Comparison of ENCODE assay signal across 29 mouse cellular contexts in genomic region chr17:79737598-79737997, GRCm38 (mm10). TPM values are rescaled to one million over a fixed set of nuclear protein-coding genes. Genes with fewer than 3 reads are reported as not detected.
DNase-seq lines count a peak whose midpoint lies in the region; TF ChIP-seq lines count a peak whose summit lies in the region.
"Had no signal": no experiment of that assay in that cellular context is flagged by ENCODE, and none has a peak within 500 bp of the region (broad histone marks: within the 10 kb centered on the region; RNA-seq: fewer than 3 reads in every experiment).

No protein-coding gene starts in this region.

- intact Hi-C loops in left cerebral cortex, postnatal 14 days (cut with DNase I): no loop called here

- H3K4me3 ChIP-seq in myocyte: no peak overlapping the region
- H3K4me3 ChIP-seq: forebrain, embryonic 15.5 days; heart, embryonic 12.5 days; hindbrain, embryonic 10.5 days; hindbrain, embryonic 15.5 days; limb, embryonic 10.5 days; limb, embryonic 15.5 days; liver, embryonic 13.5 days; neural tube, embryonic 15.5 days had no signal

- DNase-seq in adrenal gland, postnatal 10 days: peak; percentile 44
- no peak for DNase-seq in adrenal gland, adult 8-10 months
- DNase-seq in heart, adult 18-20 months: peak; percentile 60 to 68
- no peak for DNase-seq in heart, postnatal 4 days
- peak; percentile 36 for DNase-seq in NIH3T3 (ENCODE audit: low read depth)
- DNase-seq in left cerebral cortex, postnatal 14 days (ENCODE audit: low spot score in 2 of 2): no peak
- DNase-seq in kidney, postnatal 14 days: no peak
- DNase-seq: cerebellum, adult 8-10 months; cerebellum, postnatal 25 days; gastrocnemius, postnatal 10 days; kidney, adult 11 months; kidney, postnatal 4 days; liver, embryonic 13.5 days; lung, adult 18-20 months; lung, postnatal 14 days; midbrain, embryonic 14.5 days; right cerebral cortex, postnatal 14 days; thymus, postnatal 14 days had no signal

- no peaks in the 10 kb centered on the region for H3K79me2 ChIP-seq in myocyte (ENCODE audit: control insufficient read depth, insufficient read depth)

- H3K36me3 ChIP-seq in myocyte (ENCODE audit: control insufficient read depth, insufficient read depth): no peaks in the 10 kb centered on the region
- H3K36me3 ChIP-seq: forebrain, embryonic 15.5 days; heart, embryonic 12.5 days; hindbrain, embryonic 10.5 days; hindbrain, embryonic 15.5 days; limb, embryonic 10.5 days; limb, embryonic 15.5 days; liver, embryonic 13.5 days; neural tube, embryonic 15.5 days had no signal

- H3K4me2 ChIP-seq in myocyte (ENCODE audit: low read depth): peak overlapping the region; percentile 15
- H3K4me2 ChIP-seq: forebrain, embryonic 15.5 days; heart, embryonic 12.5 days; hindbrain, embryonic 15.5 days; limb, embryonic 15.5 days; liver, embryonic 13.5 days; neural tube, embryonic 15.5 days had no signal

- H3ac ChIP-seq in myocyte (ENCODE audit: control insufficient read depth, insufficient read length): no peak overlapping the region

- H3K27me3 ChIP-seq in myocyte (ENCODE audit: control insufficient read depth, insufficient read depth, insufficient read length): no peaks in the 10 kb centered on the region
- H3K27me3 ChIP-seq: forebrain, embryonic 15.5 days; hindbrain, embryonic 15.5 days; neural tube, embryonic 15.5 days had no signal

- TF ChIP-seq POLR2A in myocyte (IDR thresholded peaks at IDR 0.05; ENCODE audit: insufficient read length, low read depth): no peak

TF ChIP-seq in myocyte, 11 proteins besides CTCF, POLR2A, EP300 and RAD21:
- no peak for TF ChIP-seq TCF12 (IDR thresholded peaks at IDR 0.05; ENCODE audit: insufficient read depth, poor library complexity, severe bottlenecking)
- no peak for TF ChIP-seq MAX (IDR thresholded peaks at IDR 0.05; ENCODE audit: low read depth)
- TF ChIP-seq TCF3 (IDR thresholded peaks at IDR 0.05; ENCODE audit: insufficient read length, low read depth): no peak
- no peak for TF ChIP-seq MYOD1 (IDR thresholded peaks at IDR 0.05; ENCODE audit: control insufficient read depth in 1 of 3, insufficient read length in 2 of 3, low read depth in 2 of 3)
- TF ChIP-seq SRF (IDR thresholded peaks at IDR 0.05; ENCODE audit: control insufficient read depth, insufficient read length, low read depth): no peak
- no peak for TF ChIP-seq REST (IDR thresholded peaks at IDR 0.05; ENCODE audit: insufficient read depth, insufficient read length)
- no peak for TF ChIP-seq CEBPB (IDR thresholded peaks at IDR 0.05; ENCODE audit: insufficient read depth, poor library complexity, severe bottlenecking)
- no peak for TF ChIP-seq E2F4 (IDR thresholded peaks at IDR 0.05; ENCODE audit: insufficient read depth)
- TF ChIP-seq POLR2AphosphoS2 (IDR thresholded peaks at IDR 0.05; ENCODE audit: insufficient read length, low read depth): no peak
- no peak for TF ChIP-seq USF1 (IDR thresholded peaks at IDR 0.05; ENCODE audit: low read depth)
- no peak for TF ChIP-seq MYOG (IDR thresholded peaks at IDR 0.05; ENCODE audit: control insufficient read depth in 1 of 3, insufficient read depth in 1 of 3, insufficient read length in 2 of 3, low read depth in 2 of 3)

RNA-seq across cellular contexts. Expression of gene Cyp1b1, which starts 22.7 kb away (rescaled TPM):
- total RNA-seq in adrenal gland, postnatal 10 days (2021): 10 to 100 TPM; 21.3 to 27.9 TPM
- 10 to 100 TPM; 35.6 to 48.3 (median 38.9) TPM for total RNA-seq in adrenal gland, adult 8-10 months (2022)
- 10 to 100 TPM in 1 of 2 experiments, 1 to 10 TPM in 1; 6.2 to 11.0 TPM for total RNA-seq in heart, adult 18-20 months (2021)
- total RNA-seq in heart, postnatal 4 days (2021): 1 to 10 TPM; 4.4 to 4.7 TPM
- polyA plus RNA-seq in myocyte (2012; fragmentation: generic; extraction: Trizol): 2.5 TPM
- 1 to 10 TPM; 3.3 to 4.2 TPM for total RNA-seq in left cerebral cortex, postnatal 14 days (2021)
- total RNA-seq: MEL; monocyte, adult 5-6 weeks had no signal
- polyA plus RNA-seq: inflammation-experienced regulatory T-cells, adult 6 months had no signal

Comparison
In these comparisons a context has a peak if more than half of its experiments do, and no peak if none do; other contexts are left out.
1. DNase-seq: peak in adrenal gland, postnatal 10 days (single experiment), heart, adult 18-20 months (2 of 2) and NIH3T3 (single experiment); none in adrenal gland, adult 8-10 months (single experiment), heart, postnatal 4 days (single experiment), left cerebral cortex, postnatal 14 days (0 of 2) and kidney, postnatal 14 days (single experiment).